Mouse (Mus musculus) myocyte (in vitro differentiated cells): ENCODE results near the gene Pcbp4.
A peak's percentile ranks its signal among the peaks of the same experiment; 100 is the strongest.

Experiments used
- CEBPB ChIP-seq: IDR thresholded peaks from 2 replicates; pipeline ENCODE4 v1.6.1; 2011; ENCODE audit warnings: mild to moderate bottlenecking, moderate library complexity; ENCODE audit not compliant: poor library complexity, insufficient read depth, severe bottlenecking
- E2F4 ChIP-seq: IDR thresholded peaks from one replicate; pipeline ENCODE4 v1.6.1; 2011; ENCODE audit warnings: mild to moderate bottlenecking, control low read depth, moderate library complexity; ENCODE audit not compliant: insufficient read depth
- MAX ChIP-seq: IDR thresholded peaks from one replicate; pipeline ENCODE4 v1.6.1; 2011; ENCODE audit warnings: low read depth, mild to moderate bottlenecking, control low read depth
- MYOD1 ChIP-seq, 3 experiments: IDR thresholded peaks; one replicate each; pipeline ENCODE4 v1.6.1; 2011; ENCODE audit warnings: control low read depth in 2 of 3, low read depth in 2 of 3, mild to moderate bottlenecking in 2 of 3, moderate library complexity in 1 of 3; ENCODE audit not compliant: insufficient read length in 2 of 3, control insufficient read depth in 1 of 3
- MYOG ChIP-seq, 3 experiments: IDR thresholded peaks; one replicate each; pipeline ENCODE4 v1.6.1; 2011; ENCODE audit warnings: control low read depth in 2 of 3, low read depth in 2 of 3, mild to moderate bottlenecking in 2 of 3; ENCODE audit not compliant: insufficient read length in 2 of 3, control insufficient read depth in 1 of 3, insufficient read depth in 1 of 3
- POLR2A ChIP-seq: IDR thresholded peaks from one replicate; pipeline ENCODE4 v1.6.1; 2011; ENCODE audit warnings: low read depth, mild to moderate bottlenecking, control low read depth, moderate library complexity; ENCODE audit not compliant: insufficient read length
- POLR2AphosphoS2 ChIP-seq: IDR thresholded peaks from one replicate; pipeline ENCODE4 v1.6.1; 2011; ENCODE audit warnings: low read depth, control low read depth; ENCODE audit not compliant: insufficient read length
- REST ChIP-seq: IDR thresholded peaks from one replicate; pipeline ENCODE4 v1.6.1; 2011; ENCODE audit warnings: mild to moderate bottlenecking, control low read depth, moderate library complexity; ENCODE audit not compliant: insufficient read depth, insufficient read length
- TCF12 ChIP-seq: IDR thresholded peaks from one replicate; pipeline ENCODE4 v1.6.1; 2011; ENCODE audit warnings: mild to moderate bottlenecking, control low read depth; ENCODE audit not compliant: poor library complexity, insufficient read depth, severe bottlenecking
- TCF3 ChIP-seq: IDR thresholded peaks from one replicate; pipeline ENCODE4 v1.6.1; 2011; ENCODE audit warnings: low read depth, control low read depth; ENCODE audit not compliant: insufficient read length
- USF1 ChIP-seq: IDR thresholded peaks from one replicate; pipeline ENCODE4 v1.6.1; 2011; ENCODE audit warnings: low read depth, mild to moderate bottlenecking, control low read depth, moderate library complexity

DNA sequence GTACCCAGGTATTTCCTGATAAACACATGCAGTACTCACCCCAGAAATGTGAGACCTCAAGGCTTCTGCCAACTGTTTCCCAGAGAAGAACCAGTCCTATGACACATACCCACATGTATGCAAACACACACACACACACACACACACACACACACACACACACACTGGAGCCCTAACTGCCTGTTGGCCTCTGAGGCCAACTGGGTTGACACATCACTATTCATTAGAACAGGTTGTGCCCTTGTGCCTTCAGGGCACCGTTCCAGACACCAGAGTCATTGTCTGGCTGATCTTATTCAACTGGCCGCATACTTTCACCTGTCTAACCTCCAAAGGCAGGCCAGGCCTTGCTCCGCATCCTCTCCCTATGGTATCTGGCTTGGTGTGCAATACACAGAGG, 40.9 kb upstream of the Pcbp4 start:
- TF ChIP-seq POLR2A (no peak), CEBPB (no peak), MYOG (IDR thresholded peaks at IDR 0.05; ENCODE audit: control insufficient read depth in 1 of 3, insufficient read depth in 1 of 3, insufficient read length in 2 of 3, low read depth in 2 of 3) (peak in 1 of 3 experiments; percentile 56), MAX (no peak), POLR2AphosphoS2 (no peak), USF1 (no peak), MYOD1 (IDR thresholded peaks at IDR 0.05; ENCODE audit: control insufficient read depth in 1 of 3, insufficient read length in 2 of 3, low read depth in 2 of 3) (peak in 1 of 3 experiments; percentile 43), TCF3 (no peak), E2F4 (no peak), TCF12 (no peak), REST (no peak)
